Mouse (Mus musculus): ENCODE measurements around the gene Elf4. TPM values are rescaled to one million over a fixed set of nuclear protein-coding genes. Genes with fewer than 3 reads are reported as not detected.

Elf4 gene
- polyA plus RNA-seq, 1 experiment from 2014 or later: 1.9 TPM

DNA sequence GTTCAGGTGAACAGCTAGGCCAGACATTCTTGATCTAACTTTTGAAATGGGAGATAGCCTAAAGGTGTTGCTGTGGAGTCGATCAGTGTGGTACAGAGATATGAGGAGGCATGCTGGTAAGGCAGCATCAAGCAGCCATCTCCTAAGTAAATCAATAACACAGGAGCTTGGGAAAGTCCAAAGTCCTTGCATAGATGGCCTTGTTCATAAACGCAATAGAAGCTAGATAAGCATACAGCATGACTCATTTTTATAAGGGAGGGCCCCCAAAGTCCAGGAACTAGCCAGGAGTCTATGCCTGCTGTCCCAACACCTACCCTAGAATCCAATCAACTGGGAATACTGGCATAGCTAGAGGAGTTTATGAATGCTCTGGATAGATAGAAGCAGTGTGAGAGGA is 44.5 kb downstream of the Elf4 start:
- Histone ChIP-seq H3K9ac (ENCODE audit: low read depth, low read length) (no peak overlapping the region), H3K4me1 (replicated peaks; ENCODE audit: control insufficient read depth, insufficient read depth, low read length) (no peaks in the 10 kb centered on the region), H3K4me2 (replicated peaks; ENCODE audit: low read depth, low read length) (no peak overlapping the region), H3K9me3 (ENCODE audit: control insufficient read depth, low read length) (no peaks in the 10 kb centered on the region), H3K4me3 (ENCODE audit: low read depth, low read length) (no peak overlapping the region), H3K36me3 (ENCODE audit: control insufficient read depth, insufficient read depth, low read length) (no peaks in the 10 kb centered on the region), H3K27ac (ENCODE audit: low read depth, low read length) (no peak overlapping the region), H3K27me3 (ENCODE audit: control insufficient read depth, insufficient read depth, low read length) (no peaks in the 10 kb centered on the region)
- ATAC-seq (ENCODE audit: low FRiP score): no peak
- DNase-seq (ENCODE audit: low spot score): no peak
- 82% methylated on average over 2 of the region's 2 CpGs for WGBS

DNA sequence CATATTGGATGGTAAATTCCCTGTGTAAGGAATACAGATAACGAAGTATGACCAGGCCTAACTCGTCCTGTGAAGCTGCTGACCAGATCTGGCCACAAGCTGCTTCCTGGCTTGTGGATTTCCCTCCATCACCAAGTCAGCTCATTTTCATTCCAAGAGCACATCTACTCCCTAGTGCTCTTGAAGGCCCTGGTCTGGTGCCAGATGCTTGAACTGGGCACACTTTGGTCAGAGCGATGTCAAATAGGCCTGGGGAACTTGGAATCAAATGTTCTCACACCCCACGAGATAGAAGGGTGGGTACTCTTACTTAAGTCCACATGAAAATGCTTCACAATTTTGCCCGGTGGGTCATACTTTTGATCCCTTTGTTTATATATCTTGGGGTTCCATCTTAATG is 48.6 kb downstream of the Elf4 start:
- H3K4me3 ChIP-seq (ENCODE audit: low read depth, low read length): no peak overlapping the region

DNA sequence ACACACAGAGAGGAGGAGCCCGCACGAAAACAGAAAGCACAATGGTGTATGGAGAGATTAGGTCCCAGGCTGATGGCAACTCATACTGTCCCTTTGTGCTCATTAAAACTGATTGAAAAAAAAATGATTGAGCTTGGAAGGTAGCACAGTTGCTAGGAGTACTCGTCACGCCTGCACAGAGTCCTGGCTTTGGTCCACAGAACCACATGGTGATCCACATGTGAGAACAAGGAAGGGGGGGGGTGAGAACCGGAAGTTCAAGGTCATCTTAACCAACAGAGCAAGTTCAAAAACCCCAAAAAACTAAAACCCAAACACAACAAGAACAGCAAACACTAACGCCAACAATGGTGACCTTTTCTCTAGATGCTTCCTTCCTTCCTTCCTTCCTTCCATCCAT is 50.3 kb downstream of the Elf4 start:
- H3K9me3 ChIP-seq (ENCODE audit: control insufficient read depth, low read length): no peaks in the 10 kb centered on the region

More for the DNA sequence above, 48.6 kb downstream of the Elf4 start:
- DNase-seq (ENCODE audit: low spot score) (no peak), ATAC-seq (ENCODE audit: low FRiP score) (no peak)
- H3K27me3 ChIP-seq (ENCODE audit: control insufficient read depth, insufficient read depth, low read length): no peaks in the 10 kb centered on the region
- H3K36me3 ChIP-seq (ENCODE audit: control insufficient read depth, insufficient read depth, low read length): no peaks in the 10 kb centered on the region
- no peak overlapping the region for H3K4me2 ChIP-seq (replicated peaks; ENCODE audit: low read depth, low read length)
- H3K9ac ChIP-seq (ENCODE audit: low read depth, low read length): no peak overlapping the region
- H3K4me1 ChIP-seq (replicated peaks; ENCODE audit: control insufficient read depth, insufficient read depth, low read length): no peaks in the 10 kb centered on the region
- 90% methylated on average over 5 of the region's 5 CpGs for WGBS
- H3K9me3 ChIP-seq (ENCODE audit: control insufficient read depth, low read length): no peaks in the 10 kb centered on the region
- no peak overlapping the region for H3K27ac ChIP-seq (ENCODE audit: low read depth, low read length)

DNA sequence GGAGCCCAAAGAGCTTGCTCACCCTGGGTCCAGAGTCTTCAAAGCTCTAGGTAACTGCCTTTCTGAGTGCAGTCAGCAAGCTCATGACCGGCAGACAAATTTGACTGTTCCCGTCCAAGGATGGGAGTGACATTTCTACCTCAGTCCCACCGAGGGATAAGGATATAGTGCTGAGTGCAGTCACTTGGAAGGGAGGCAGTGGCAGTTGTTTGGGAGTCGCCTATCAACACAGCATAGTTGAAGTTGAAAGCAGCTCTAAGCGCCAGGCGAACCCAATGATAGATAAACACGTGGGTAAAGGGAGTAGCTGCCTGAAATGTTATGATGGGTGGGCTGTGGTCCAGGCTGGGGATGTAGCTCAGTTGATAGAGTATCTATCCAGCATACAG is 52.5 kb downstream of the Elf4 start:
- Histone ChIP-seq H3K27me3 (ENCODE audit: control insufficient read depth, insufficient read depth, low read length) (no peaks in the 10 kb centered on the region), H3K4me3 (ENCODE audit: low read depth, low read length) (peak overlapping the region; percentile 29; the same call in 1 of the 2 replicates), H3K4me2 (replicated peaks; ENCODE audit: low read depth, low read length) (peak overlapping the region; percentile 28), H3K9me3 (ENCODE audit: control insufficient read depth, low read length) (no peaks in the 10 kb centered on the region), H3K9ac (ENCODE audit: low read depth, low read length) (no peak overlapping the region), H3K4me1 (replicated peaks; ENCODE audit: control insufficient read depth, insufficient read depth, low read length) (no peaks in the 10 kb centered on the region), H3K27ac (ENCODE audit: low read depth, low read length) (no peak overlapping the region), H3K36me3 (ENCODE audit: control insufficient read depth, insufficient read depth, low read length) (no peaks in the 10 kb centered on the region)
- ATAC-seq (ENCODE audit: low FRiP score) (peak; percentile 25; the same call in 1 of the 2 replicates), DNase-seq (ENCODE audit: low spot score) (no peak)
- WGBS: 22% methylated on average over 7 of the region's 7 CpGs

More for the DNA sequence above, 50.3 kb downstream of the Elf4 start:
- no peaks in the 10 kb centered on the region for H3K4me1 ChIP-seq (replicated peaks; ENCODE audit: control insufficient read depth, insufficient read depth, low read length)
- DNase-seq (ENCODE audit: low spot score) (no peak), ATAC-seq (ENCODE audit: low FRiP score) (no peak)
- no peak overlapping the region for H3K9ac ChIP-seq (ENCODE audit: low read depth, low read length)
- H3K4me3 ChIP-seq (ENCODE audit: low read depth, low read length): no peak overlapping the region
- WGBS: 82% methylated on average over 6 of the region's 6 CpGs
- H3K4me2 ChIP-seq (replicated peaks; ENCODE audit: low read depth, low read length): no peak overlapping the region
- no peaks in the 10 kb centered on the region for H3K36me3 ChIP-seq (ENCODE audit: control insufficient read depth, insufficient read depth, low read length)
- no peak overlapping the region for H3K27ac ChIP-seq (ENCODE audit: low read depth, low read length)
- H3K27me3 ChIP-seq (ENCODE audit: control insufficient read depth, insufficient read depth, low read length): no peaks in the 10 kb centered on the region

DNA sequence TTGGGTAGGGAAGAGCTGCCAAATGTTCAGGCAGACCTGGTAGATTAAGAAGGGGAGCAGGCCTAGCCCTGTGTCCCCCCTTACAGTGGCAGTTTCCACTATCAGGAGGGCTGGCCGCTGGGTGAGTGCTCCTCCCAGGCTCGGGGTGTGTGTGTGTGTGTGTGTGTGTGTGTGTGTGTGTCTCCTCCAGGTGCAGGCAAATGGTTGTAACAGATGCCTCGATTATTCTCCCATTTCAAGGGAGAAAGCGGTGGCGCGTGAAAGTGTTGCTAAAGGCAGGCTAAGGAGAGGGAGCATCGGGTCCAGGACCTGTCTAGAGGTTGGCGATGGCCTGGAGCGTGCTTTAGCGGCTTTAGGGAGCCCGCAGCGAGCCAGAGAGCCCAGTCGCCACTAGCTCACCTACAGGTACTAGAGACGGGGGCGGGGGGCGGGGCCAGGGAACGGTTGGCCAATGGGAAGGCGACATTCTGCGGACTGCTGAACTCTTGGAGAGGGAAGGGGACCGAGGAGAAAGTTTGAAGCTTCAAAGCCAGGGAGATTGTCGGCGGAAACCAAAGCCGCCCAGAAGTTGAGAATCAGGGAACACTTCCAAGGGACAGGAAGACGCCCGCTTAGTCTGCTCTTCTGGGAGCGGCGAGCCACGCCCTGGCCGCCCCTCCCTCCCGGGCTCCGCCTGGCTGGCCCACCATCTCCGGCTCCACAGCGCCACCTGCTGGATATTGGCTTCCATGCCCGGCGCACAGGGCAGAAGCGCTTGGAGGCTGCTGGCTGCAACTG is 53.1 kb downstream of the Elf4 start:
- Histone ChIP-seq H3K4me1 (replicated peaks; ENCODE audit: control insufficient read depth, insufficient read depth, low read length) (no peaks in the 10 kb centered on the region), H3K36me3 (ENCODE audit: control insufficient read depth, insufficient read depth, low read length) (no peaks in the 10 kb centered on the region), H3K9me3 (ENCODE audit: control insufficient read depth, low read length) (no peaks in the 10 kb centered on the region), H3K27ac (ENCODE audit: low read depth, low read length) (no peak overlapping the region), H3K4me3 (ENCODE audit: low read depth, low read length) (peak overlapping the region; percentile 29), H3K9ac (ENCODE audit: low read depth, low read length) (no peak overlapping the region), H3K4me2 (replicated peaks; ENCODE audit: low read depth, low read length) (peak overlapping the region; percentile 28), H3K27me3 (ENCODE audit: control insufficient read depth, insufficient read depth, low read length) (no peaks in the 10 kb centered on the region)
- WGBS: 13% methylated on average over 34 of the region's 36 CpGs
- peak; percentile 90 for ATAC-seq (ENCODE audit: low FRiP score)
- peak; percentile 89 for DNase-seq (ENCODE audit: low spot score)

DNA sequence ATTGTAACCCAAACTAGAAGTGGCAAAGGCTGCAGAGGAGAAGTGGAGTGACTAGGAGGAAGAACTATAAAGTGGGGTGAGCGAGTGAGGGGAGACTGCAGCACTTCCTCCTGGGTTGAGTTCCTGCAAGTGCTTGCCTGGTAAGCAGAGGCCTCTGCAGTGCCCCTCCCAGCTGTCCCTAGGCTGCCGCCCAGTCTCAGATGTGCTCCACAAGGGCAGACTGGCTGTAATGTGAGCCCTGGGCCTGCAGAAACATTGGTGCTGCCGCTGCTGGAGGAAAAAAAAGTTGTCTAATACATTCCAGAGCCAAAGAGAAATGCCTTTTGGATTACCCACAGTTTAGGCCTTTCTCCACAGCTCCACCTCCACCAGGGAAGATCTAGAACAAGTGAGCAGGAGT is 57.8 kb downstream of the Elf4 start:
- 0 out of 2 replicates have a peak, but pooled peaks cover 8% of the 10 kb centered on the region for H3K36me3 ChIP-seq (ENCODE audit: control insufficient read depth, insufficient read depth, low read length)

DNA sequence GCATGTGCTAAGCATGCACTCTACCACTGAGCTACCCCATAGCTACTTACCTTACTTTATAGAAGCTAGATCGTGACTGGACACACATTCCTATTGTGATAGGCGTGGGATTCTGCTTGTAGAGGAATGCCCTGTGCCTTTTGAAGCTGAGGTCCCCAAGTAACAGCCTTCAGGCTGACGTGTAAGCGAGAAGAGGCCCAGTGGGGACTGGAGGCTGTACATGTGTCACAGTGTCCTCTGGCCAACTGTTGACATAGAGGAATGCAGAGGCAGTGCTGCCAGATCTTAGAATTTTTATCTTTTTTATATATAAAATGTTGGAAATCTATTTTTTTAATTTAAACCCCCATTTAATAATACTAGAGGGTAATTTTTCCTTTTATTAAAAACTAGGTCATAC is 62.9 kb downstream of the Elf4 start:
- WGBS: 71% methylated on average over 4 of the region's 4 CpGs
- Histone ChIP-seq H3K9ac (ENCODE audit: low read depth, low read length) (no peak overlapping the region), H3K9me3 (ENCODE audit: control insufficient read depth, low read length) (no peaks in the 10 kb centered on the region), H3K36me3 (ENCODE audit: control insufficient read depth, insufficient read depth, low read length) (0 out of 2 replicates have a peak, but pooled peaks cover 8% of the 10 kb centered on the region), H3K27ac (ENCODE audit: low read depth, low read length) (no peak overlapping the region), H3K4me2 (replicated peaks; ENCODE audit: low read depth, low read length) (no peak overlapping the region), H3K27me3 (ENCODE audit: control insufficient read depth, insufficient read depth, low read length) (no peaks in the 10 kb centered on the region), H3K4me3 (ENCODE audit: low read depth, low read length) (no peak overlapping the region), H3K4me1 (replicated peaks; ENCODE audit: control insufficient read depth, insufficient read depth, low read length) (no peaks in the 10 kb centered on the region)
- DNase-seq (ENCODE audit: low spot score) (no peak), ATAC-seq (ENCODE audit: low FRiP score) (no peak)

More for the DNA sequence above, 57.8 kb downstream of the Elf4 start:
- H3K9ac ChIP-seq (ENCODE audit: low read depth, low read length): no peak overlapping the region
- no peaks in the 10 kb centered on the region for H3K9me3 ChIP-seq (ENCODE audit: control insufficient read depth, low read length)
- H3K27ac ChIP-seq (ENCODE audit: low read depth, low read length): no peak overlapping the region
- 68% methylated on average over 3 of the region's 3 CpGs for WGBS
- no peak overlapping the region for H3K4me3 ChIP-seq (ENCODE audit: low read depth, low read length)
- DNase-seq (ENCODE audit: low spot score) (no peak), ATAC-seq (ENCODE audit: low FRiP score) (no peak)
- H3K4me2 ChIP-seq (replicated peaks; ENCODE audit: low read depth, low read length): no peak overlapping the region
- H3K4me1 ChIP-seq (replicated peaks; ENCODE audit: control insufficient read depth, insufficient read depth, low read length): no peaks in the 10 kb centered on the region
- no peaks in the 10 kb centered on the region for H3K27me3 ChIP-seq (ENCODE audit: control insufficient read depth, insufficient read depth, low read length)

DNA sequence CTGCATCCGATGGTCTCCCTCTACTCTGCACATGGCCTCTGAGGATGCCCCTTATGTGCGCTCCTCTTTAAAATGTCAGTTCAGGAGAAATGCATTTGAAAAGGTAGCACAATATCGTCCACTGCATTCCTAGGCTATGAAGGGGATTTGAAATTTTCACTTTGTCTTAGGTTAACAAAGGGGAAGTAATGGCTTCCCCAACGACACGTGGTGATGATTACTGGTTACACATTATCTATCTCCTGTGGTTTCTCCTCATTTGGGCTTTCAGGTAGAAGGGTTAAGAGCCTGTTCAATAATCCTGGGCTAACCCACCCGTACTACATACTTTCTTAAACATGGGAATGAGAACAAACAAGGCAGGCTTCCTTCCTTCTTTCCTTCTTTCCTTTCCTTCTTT is 73.6 kb downstream of the Elf4 start:
- Histone ChIP-seq H3K4me1 (replicated peaks; ENCODE audit: control insufficient read depth, insufficient read depth, low read length) (no peaks in the 10 kb centered on the region), H3K9me3 (ENCODE audit: control insufficient read depth, low read length) (no peaks in the 10 kb centered on the region), H3K27ac (ENCODE audit: low read depth, low read length) (no peak overlapping the region), H3K4me3 (ENCODE audit: low read depth, low read length) (no peak overlapping the region), H3K9ac (ENCODE audit: low read depth, low read length) (no peak overlapping the region), H3K36me3 (ENCODE audit: control insufficient read depth, insufficient read depth, low read length) (no peaks in the 10 kb centered on the region), H3K27me3 (ENCODE audit: control insufficient read depth, insufficient read depth, low read length) (no peaks in the 10 kb centered on the region), H3K4me2 (replicated peaks; ENCODE audit: low read depth, low read length) (no peak overlapping the region)
- no peak for DNase-seq (ENCODE audit: low spot score)
- no peak for ATAC-seq (ENCODE audit: low FRiP score)
- WGBS: 93% methylated on average over 6 of the region's 6 CpGs

DNA sequence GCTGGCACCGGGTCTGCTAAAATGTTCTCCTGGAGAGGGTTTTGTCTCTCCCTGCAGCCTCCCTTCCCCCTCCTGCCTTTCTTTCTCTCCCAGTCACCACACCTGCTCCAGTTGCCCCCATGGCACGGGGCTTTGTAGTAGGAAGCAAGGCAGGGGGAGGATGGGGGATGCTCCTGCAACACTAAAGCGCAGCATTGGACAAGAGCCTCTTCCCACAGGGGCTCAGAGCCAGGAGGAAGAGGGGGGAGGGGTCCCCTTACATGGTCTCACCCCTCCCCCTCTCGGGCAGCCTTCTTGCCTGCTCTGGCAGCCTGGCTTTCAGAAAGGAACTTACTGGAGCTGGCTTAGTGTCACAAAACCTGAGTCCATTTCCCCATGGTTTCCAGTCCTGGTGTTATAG is 77.0 kb downstream of the Elf4 start:
- no peaks in the 10 kb centered on the region for H3K36me3 ChIP-seq (ENCODE audit: control insufficient read depth, insufficient read depth, low read length)
- WGBS: 34% methylated on average over 4 of the region's 4 CpGs
- no peak overlapping the region for H3K4me3 ChIP-seq (ENCODE audit: low read depth, low read length)
- DNase-seq (ENCODE audit: low spot score) (peak; percentile 30), ATAC-seq (ENCODE audit: low FRiP score) (peak; percentile 67; the same call in 1 of the 2 replicates)
- H3K4me1 ChIP-seq (replicated peaks; ENCODE audit: control insufficient read depth, insufficient read depth, low read length): no peaks in the 10 kb centered on the region
- no peak overlapping the region for H3K9ac ChIP-seq (ENCODE audit: low read depth, low read length)
- no peak overlapping the region for H3K4me2 ChIP-seq (replicated peaks; ENCODE audit: low read depth, low read length)
- no peak overlapping the region for H3K27ac ChIP-seq (ENCODE audit: low read depth, low read length)
- H3K9me3 ChIP-seq (ENCODE audit: control insufficient read depth, low read length): no peaks in the 10 kb centered on the region
- H3K27me3 ChIP-seq (ENCODE audit: control insufficient read depth, insufficient read depth, low read length): no peaks in the 10 kb centered on the region

All from hindbrain, embryonic 11.5 days (tissue).